Mouse (Mus musculus) forebrain, embryonic 13.5 days (tissue): ENCODE results near the gene St6galnac6. TPM values are rescaled to one million over a fixed set of nuclear protein-coding genes. Genes with fewer than 3 reads are reported as not detected.

Experiments
- ATAC-seq: fragments of 200-750 bp; cut with Nextera tagmentation; 2 replicates; pipeline ENCODE4 v1.8.0; 2017
- H3K27ac ChIP-seq: fragments of 300-500 bp; sonication (generic); 2 replicates; pipeline ENCODE4 v1.5.1; 2015; ENCODE audit warnings: inconsistent platforms, mild to moderate bottlenecking, moderate library complexity
- H3K27me3 ChIP-seq: fragments of 300-500 bp; sonication (generic); 2 replicates; pipeline ENCODE4 v1.6.1; 2015; ENCODE audit warnings: mild to moderate bottlenecking, inconsistent platforms
- H3K36me3 ChIP-seq: fragments of 300-500 bp; sonication (generic); 2 replicates; pipeline ENCODE4 v1.6.1; 2015; ENCODE audit warnings: mild to moderate bottlenecking, inconsistent platforms; ENCODE audit not compliant: poor library complexity, severe bottlenecking
- H3K4me1 ChIP-seq: fragments of 300-500 bp; sonication (generic); 2 replicates; pipeline ENCODE4 v1.6.1; 2015; ENCODE audit warnings: inconsistent platforms
- H3K4me2 ChIP-seq: fragments of 300-500 bp; sonication (generic); 2 replicates; pipeline ENCODE4 v1.6.1; 2015; ENCODE audit warnings: inconsistent platforms, mild to moderate bottlenecking, moderate library complexity
- H3K4me3 ChIP-seq: fragments of 300-500 bp; sonication (generic); 2 replicates; pipeline ENCODE4 v1.5.1; 2015; ENCODE audit warnings: mild to moderate bottlenecking, inconsistent platforms
- H3K9ac ChIP-seq: fragments of 300-500 bp; sonication (generic); 2 replicates; pipeline ENCODE4 v1.6.1; 2015; ENCODE audit warnings: mild to moderate bottlenecking, inconsistent platforms
- H3K9me3 ChIP-seq: fragments of 300-500 bp; sonication (generic); replicated peaks from 2 replicates; pipeline ENCODE4 v1.6.1; 2016; ENCODE audit warnings: inconsistent platforms
- WGBS: fragments of 180-500 bp; shearing (Covaris S2); methylation state at CpG from one replicate; pipeline ENCODE4 v1.1.7; 2015; 5-methylcytosine and 5-hydroxymethylcytosine counted together
- polyA plus RNA-seq: library from polyadenylated mRNA; unstranded; fragments of >200 nt; fragmentation: Nextera tagmentation; extraction: Ambion mirVana; gene quantifications from 2 replicates; pipeline ENCODE4 v1.2.1, GENCODE M21; 2015

St6galnac6 gene
- polyA plus RNA-seq, 1 experiment from 2014 or later, result 10.0 TPM

- Histone ChIP-seq H3K9me3 (no peaks in the 10 kb centered on the region), H3K36me3 (0 out of 2 replicates have a peak, but pooled peaks cover 3% of the 10 kb centered on the region), H3K9ac (0 out of 2 replicates have a peak overlapping the region, but pooled peaks have one; percentile 37), H3K4me3 (no peak overlapping the region), H3K27ac (no peak overlapping the region), H3K4me1 (peaks cover 30% of the 10 kb centered on the region), H3K27me3 (no peaks in the 10 kb centered on the region), H3K4me2 (peak overlapping the region; percentile 18; the same call in 1 of the 2 replicates)
- WGBS, result 62% methylated on average over 11 of the region's 11 CpGs
- no peak for ATAC-seq
Measured at GRCm38 (mm10) chr2:32589213-32589795, 10.2 kb upstream of the St6galnac6 start.

GRCm38 (mm10) chr2:32590224-32590623 lies 9.3 kb upstream of the St6galnac6 start:
- Histone ChIP-seq H3K4me1 (peaks cover 30% of the 10 kb centered on the region), H3K4me3 (no peak overlapping the region), H3K27me3 (no peaks in the 10 kb centered on the region), H3K9ac (no peak overlapping the region), H3K27ac (no peak overlapping the region), H3K9me3 (no peaks in the 10 kb centered on the region), H3K36me3 (0 out of 2 replicates have a peak, but pooled peaks cover 5% of the 10 kb centered on the region), H3K4me2 (no peak overlapping the region)
- WGBS, result 86% methylated on average over 10 of the region's 10 CpGs
- ATAC-seq, result no peak

- Histone ChIP-seq H3K9me3 (no peaks in the 10 kb centered on the region), H3K4me3 (no peak overlapping the region), H3K27me3 (no peaks in the 10 kb centered on the region), H3K4me2 (no peak overlapping the region), H3K27ac (no peak overlapping the region), H3K36me3 (0 out of 2 replicates have a peak, but pooled peaks cover 5% of the 10 kb centered on the region), H3K4me1 (peaks cover 30% of the 10 kb centered on the region), H3K9ac (no peak overlapping the region)
- ATAC-seq, result no peak
- 87% methylated on average over 6 of the region's 6 CpGs for WGBS
Measured at GRCm38 (mm10) chr2:32591249-32591648, 8.3 kb upstream of the St6galnac6 start.

- Histone ChIP-seq H3K4me2 (no peak overlapping the region), H3K27ac (peak overlapping the region; percentile 69; the same call in 1 of the 2 replicates), H3K4me3 (no peak overlapping the region), H3K36me3 (0 out of 2 replicates have a peak, but pooled peaks cover 5% of the 10 kb centered on the region), H3K9ac (no peak overlapping the region), H3K9me3 (no peaks in the 10 kb centered on the region), H3K27me3 (no peaks in the 10 kb centered on the region), H3K4me1 (0 out of 2 replicates have a peak, but pooled peaks cover 5% of the 10 kb centered on the region)
- WGBS, result 81% methylated on average over 13 of the region's 13 CpGs
- no peak for ATAC-seq
Measured at GRCm38 (mm10) chr2:32596725-32597124, 2.8 kb upstream of the St6galnac6 start.

GRCm38 (mm10) chr2:32597248-32597647 lies 2.3 kb upstream of the St6galnac6 start:
- Histone ChIP-seq H3K27me3 (no peaks in the 10 kb centered on the region), H3K4me2 (no peak overlapping the region), H3K9me3 (no peaks in the 10 kb centered on the region), H3K4me3 (no peak overlapping the region), H3K9ac (no peak overlapping the region), H3K4me1 (0 out of 2 replicates have a peak, but pooled peaks cover 5% of the 10 kb centered on the region), H3K36me3 (0 out of 2 replicates have a peak, but pooled peaks cover 5% of the 10 kb centered on the region), H3K27ac (0 out of 2 replicates have a peak overlapping the region, but pooled peaks have one; percentile 69)
- 93% methylated on average over 5 of the region's 5 CpGs for WGBS
- ATAC-seq, result no peak

GRCm38 (mm10) chr2:32597699-32598098 lies 1.8 kb upstream of the St6galnac6 start:
- Histone ChIP-seq H3K4me2 (no peak overlapping the region), H3K27ac (no peak overlapping the region), H3K36me3 (0 out of 2 replicates have a peak, but pooled peaks cover 5% of the 10 kb centered on the region), H3K4me1 (peaks cover 9% of the 10 kb centered on the region; the same call in 1 of the 2 replicates), H3K9me3 (no peaks in the 10 kb centered on the region), H3K4me3 (no peak overlapping the region), H3K27me3 (no peaks in the 10 kb centered on the region), H3K9ac (no peak overlapping the region)
- no peak for ATAC-seq
- 94% methylated on average over 5 of the region's 5 CpGs for WGBS

- Histone ChIP-seq H3K4me2 (no peak overlapping the region), H3K9me3 (no peaks in the 10 kb centered on the region), H3K27ac (no peak overlapping the region), H3K4me1 (peaks cover 9% of the 10 kb centered on the region; the same call in 1 of the 2 replicates), H3K4me3 (no peak overlapping the region), H3K27me3 (no peaks in the 10 kb centered on the region), H3K36me3 (0 out of 2 replicates have a peak, but pooled peaks cover 5% of the 10 kb centered on the region), H3K9ac (no peak overlapping the region)
- ATAC-seq, result no peak
- WGBS, result 86% methylated on average over 8 of the region's 8 CpGs
Measured at GRCm38 (mm10) chr2:32598506-32598905, 1.0 kb upstream of the St6galnac6 start.

GRCm38 (mm10) chr2:32601417-32602065 lies 2.0 kb downstream of the St6galnac6 start:
- H3K27me3 ChIP-seq, result no peaks in the 10 kb centered on the region
- no peak overlapping the region for H3K9ac ChIP-seq
- no peak overlapping the region for H3K4me2 ChIP-seq
- peaks cover 7% of the 10 kb centered on the region; the same call in 1 of the 2 replicates for H3K4me1 ChIP-seq
- ATAC-seq, result no peak
- no peak overlapping the region for H3K27ac ChIP-seq
- H3K9me3 ChIP-seq, result no peaks in the 10 kb centered on the region
- no peaks in the 10 kb centered on the region for H3K36me3 ChIP-seq
- 48% methylated on average over 7 of the region's 8 CpGs for WGBS
- H3K4me3 ChIP-seq, result no peak overlapping the region

GRCm38 (mm10) chr2:32602600-32603054 lies 3.1 kb downstream of the St6galnac6 start:
- no peak overlapping the region for H3K9ac ChIP-seq
- H3K4me3 ChIP-seq, result peak overlapping the region; percentile 26
- no peak overlapping the region for H3K27ac ChIP-seq
- 0% methylated on average over 11 of the region's 11 CpGs for WGBS
- H3K9me3 ChIP-seq, result no peaks in the 10 kb centered on the region
- peaks cover 4% of the 10 kb centered on the region; the same call in 1 of the 2 replicates for H3K4me1 ChIP-seq
- no peaks in the 10 kb centered on the region for H3K27me3 ChIP-seq
- no peaks in the 10 kb centered on the region for H3K36me3 ChIP-seq
- H3K4me2 ChIP-seq, result peak overlapping the region; percentile 53
- no peak for ATAC-seq

- Histone ChIP-seq H3K9ac (no peak overlapping the region), H3K27ac (no peak overlapping the region), H3K4me1 (peaks cover 15% of the 10 kb centered on the region), H3K36me3 (no peaks in the 10 kb centered on the region), H3K4me2 (no peak overlapping the region), H3K4me3 (no peak overlapping the region), H3K27me3 (no peaks in the 10 kb centered on the region), H3K9me3 (no peaks in the 10 kb centered on the region)
- no peak for ATAC-seq
- 43% methylated on average over 10 of the region's 10 CpGs for WGBS
Measured at GRCm38 (mm10) chr2:32604631-32605030, 5.1 kb downstream of the St6galnac6 start.

GRCm38 (mm10) chr2:32606161-32607142 lies 6.9 kb downstream of the St6galnac6 start:
- H3K4me2 ChIP-seq, result peak overlapping the region; percentile 83
- no peak overlapping the region for H3K27ac ChIP-seq
- peak; percentile 90 for ATAC-seq
- H3K4me3 ChIP-seq, result peak overlapping the region; percentile 63
- H3K27me3 ChIP-seq, result no peaks in the 10 kb centered on the region
- 14% methylated on average over 46 of the region's 55 CpGs for WGBS
- H3K9ac ChIP-seq, result peak overlapping the region; percentile 78
- no peaks in the 10 kb centered on the region for H3K9me3 ChIP-seq
- H3K36me3 ChIP-seq, result no peaks in the 10 kb centered on the region
- peaks cover 23% of the 10 kb centered on the region for H3K4me1 ChIP-seq
